Mouse (Mus musculus): ENCODE data around the gene Tex45.
A peak's percentile ranks its signal among the peaks of the same experiment; 100 is the strongest.

Gene Tex45

GRCm38 (mm10) chr8:3492901-3493844 is 22.5 kb downstream of the Tex45 start, which contains the start of gene Zfp358:
Gene Zfp358 (plus strand): TSS chr8:3493138.
- peak; percentile 79 for DNase-seq

DNA sequence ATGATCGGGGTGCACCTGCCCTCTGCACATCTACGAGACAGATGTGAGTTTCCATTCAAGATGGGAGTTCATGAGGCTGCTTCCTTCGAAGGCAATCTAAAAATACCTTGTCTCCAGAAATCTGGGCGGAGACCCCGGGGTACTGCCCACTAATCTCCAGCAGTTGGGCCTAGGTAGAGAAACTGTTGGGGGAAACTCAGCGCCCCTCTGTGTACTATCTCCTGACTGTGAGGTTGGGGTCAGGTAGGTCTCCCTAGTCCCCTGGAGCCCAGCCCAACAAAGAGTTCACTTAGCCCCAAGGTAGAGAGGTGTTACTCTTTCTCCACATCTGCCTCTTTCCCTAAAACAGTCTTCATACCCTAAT is 23.2 kb downstream of the Tex45 start:
- DNase-seq: peak; percentile 56

DNA sequence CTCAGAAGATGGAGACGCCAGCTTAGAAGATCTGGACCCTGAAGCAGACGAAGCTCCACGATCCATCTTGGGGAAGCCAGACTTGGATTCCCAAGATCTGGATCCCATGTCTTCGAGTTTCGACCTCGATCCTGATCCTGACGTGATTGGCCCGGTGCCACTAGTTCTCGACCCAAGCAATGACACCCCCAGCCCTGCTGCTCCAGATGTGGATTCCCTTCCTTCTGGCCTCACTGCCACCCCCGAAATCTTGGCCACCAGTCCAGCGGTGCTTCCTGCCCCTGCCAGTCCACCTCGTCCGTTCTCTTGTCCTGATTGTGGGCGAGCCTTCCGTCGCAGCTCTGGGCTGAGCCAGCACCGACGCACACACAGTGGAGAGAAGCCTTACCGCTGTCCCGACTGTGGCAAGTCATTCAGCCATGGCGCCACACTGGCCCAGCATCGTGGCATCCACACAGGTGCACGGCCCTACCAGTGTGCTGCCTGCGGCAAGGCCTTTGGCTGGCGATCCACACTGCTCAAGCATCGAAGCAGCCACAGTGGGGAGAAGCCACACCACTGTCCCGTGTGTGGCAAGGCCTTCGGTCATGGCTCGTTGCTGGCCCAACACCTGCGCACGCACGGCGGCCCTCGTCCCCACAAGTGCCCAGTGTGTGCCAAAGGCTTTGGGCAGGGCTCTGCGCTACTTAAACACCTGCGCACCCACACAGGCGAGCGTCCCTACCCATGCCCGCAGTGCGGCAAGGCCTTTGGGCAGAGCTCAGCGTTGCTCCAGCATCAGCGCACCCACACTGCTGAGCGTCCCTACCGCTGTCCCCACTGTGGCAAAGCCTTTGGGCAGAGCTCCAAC is 25.1 kb downstream of the Tex45 start:
- DNase-seq: peak; percentile 51

GRCm38 (mm10) chr8:3496428-3496748 is 25.7 kb downstream of the Tex45 start:
- no peak for DNase-seq

DNA sequence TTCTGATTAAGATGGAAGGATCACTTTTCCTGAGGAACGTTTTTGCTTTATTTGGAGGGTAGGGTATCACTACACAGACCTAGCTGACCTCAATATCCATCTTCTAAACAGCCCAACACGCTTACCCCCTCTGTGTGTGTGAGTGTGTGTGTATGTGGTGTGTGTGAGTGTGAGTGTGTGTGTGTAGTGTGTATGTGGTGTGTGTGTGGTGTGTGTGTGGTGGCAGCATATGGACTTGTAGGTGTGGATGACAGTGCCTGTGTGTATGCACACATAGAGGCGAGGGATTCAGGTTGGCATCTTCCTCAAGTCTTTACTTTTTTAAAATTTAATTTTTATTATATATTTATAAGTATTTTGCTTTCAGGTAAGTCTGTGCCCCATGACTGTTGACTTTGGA is 27.9 kb downstream of the Tex45 start:
- DNase-seq: peak; percentile 14

- no peak for DNase-seq
These were observed 29.1 kb downstream of the Tex45 start for GRCm38 (mm10) chr8:3499751-3500150.

- DNase-seq: peak; percentile 99
These were observed 29.8 kb downstream of the Tex45 start, which contains the start of gene Mcoln1 for GRCm38 (mm10) chr8:3500235-3501090. Gene Mcoln1 (plus strand): TSS chr8:3500457.

DNA sequence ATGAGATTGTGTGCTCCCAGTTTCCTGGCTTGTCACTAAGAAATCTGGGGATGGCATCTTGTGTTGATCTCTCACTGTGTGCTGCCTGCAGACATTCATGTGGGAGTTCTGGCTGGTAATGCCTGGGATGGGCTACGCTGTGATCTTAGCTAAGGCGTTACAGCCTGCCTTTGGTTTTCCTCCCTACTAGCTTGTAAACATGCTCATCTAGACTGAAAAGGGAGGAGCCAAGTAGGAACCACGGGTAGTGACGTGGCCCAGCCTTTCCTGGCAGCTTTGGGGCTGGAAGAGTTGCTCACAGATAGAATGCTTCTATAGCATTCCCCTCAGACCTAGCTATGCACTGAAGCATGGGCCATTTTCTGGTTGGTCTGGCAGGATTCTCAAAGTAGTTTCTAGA is 31.6 kb downstream of the Tex45 start:
- peak; percentile 28 for DNase-seq

GRCm38 (mm10) chr8:3507979-3508754 is 37.5 kb downstream of the Tex45 start:
- DNase-seq: no peak

DNA sequence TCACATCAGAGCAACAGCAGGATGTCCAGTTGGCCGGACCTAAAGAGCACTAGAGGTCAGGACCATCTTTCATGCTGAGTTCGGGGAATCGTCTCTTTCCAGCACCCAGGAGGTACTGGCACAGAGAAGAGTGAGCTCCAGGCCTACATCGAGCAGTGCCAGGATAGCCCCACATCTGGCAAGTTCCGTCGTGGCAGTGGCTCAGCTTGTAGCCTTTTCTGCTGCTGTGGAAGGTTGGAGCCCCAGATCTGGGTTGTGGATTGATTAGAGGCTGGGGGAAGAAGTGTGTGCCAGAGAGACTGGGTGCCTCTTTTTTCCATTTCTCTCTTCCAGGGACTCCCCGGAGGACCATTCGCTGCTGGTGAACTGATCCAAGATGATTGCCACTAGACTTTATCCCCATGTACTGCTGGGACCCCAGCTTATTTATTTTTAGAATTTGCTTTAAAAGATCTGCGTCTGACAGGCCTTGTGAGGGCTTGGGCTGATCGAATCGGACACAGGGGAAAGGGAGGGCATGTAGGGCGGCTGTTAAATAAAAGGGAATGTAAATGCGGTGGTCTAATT is 44.1 kb downstream of the Tex45 start:
- no peak for DNase-seq

DNA sequence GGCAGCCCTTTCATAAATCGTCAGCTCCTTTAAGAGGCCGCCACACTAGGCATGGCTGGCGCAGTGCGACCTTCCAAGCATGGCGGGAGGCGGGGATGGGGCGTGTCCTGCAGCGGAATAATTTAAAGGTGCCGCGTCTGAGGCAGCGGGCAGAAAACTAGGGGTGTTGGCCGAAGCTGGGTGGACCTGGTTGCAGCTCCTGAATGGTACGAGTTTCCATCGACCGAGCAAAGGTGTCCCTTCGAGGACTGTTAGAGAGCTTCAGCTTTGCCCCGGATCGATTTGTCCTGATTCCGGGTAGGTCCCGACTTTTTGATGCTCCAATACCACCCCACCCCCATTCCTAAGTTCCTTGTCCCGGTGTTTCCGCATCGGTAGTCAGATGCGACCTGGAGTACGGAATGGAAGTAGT is 44.6 kb downstream of the Tex45 start, which contains the start of gene Pnpla6:
Gene Pnpla6, plus strand, starts transcription at position 125 of the 412 bp plus-strand sequence.
- peak; percentile 93 for DNase-seq

- DNase-seq: peak; percentile 75
These were observed 45.2 kb downstream of the Tex45 start for GRCm38 (mm10) chr8:3515771-3516417.

GRCm38 (mm10) chr8:3516450-3517116 is 45.9 kb downstream of the Tex45 start:
- peak; percentile 98 for DNase-seq

GRCm38 (mm10) chr8:3517117-3517495 is 46.4 kb downstream of the Tex45 start:
- DNase-seq: no peak

GRCm38 (mm10) chr8:3522007-3522697 is 51.5 kb downstream of the Tex45 start:
- DNase-seq: no peak

DNA sequence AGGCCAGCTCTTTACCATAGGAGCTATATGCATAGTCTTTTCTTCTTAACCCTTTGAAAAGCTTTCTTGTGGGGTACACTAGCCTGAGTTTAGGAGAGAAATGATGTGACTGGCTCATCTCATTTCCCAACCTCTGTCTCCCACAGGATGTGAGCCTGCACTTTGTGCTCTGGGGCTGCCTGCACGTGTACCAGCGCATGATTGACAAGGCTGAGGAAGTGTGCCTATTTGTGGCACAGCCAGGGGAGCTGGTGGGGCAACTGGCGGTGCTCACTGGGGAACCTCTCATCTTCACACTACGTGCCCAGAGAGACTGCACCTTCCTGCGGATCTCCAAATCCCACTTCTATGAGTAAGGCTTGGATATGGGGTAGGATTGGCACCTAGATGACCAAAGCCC is 60.2 kb downstream of the Tex45 start:
- no peak for DNase-seq

GRCm38 (mm10) chr8:3531936-3532335 is 61.3 kb downstream of the Tex45 start:
- no peak for DNase-seq

DNA sequence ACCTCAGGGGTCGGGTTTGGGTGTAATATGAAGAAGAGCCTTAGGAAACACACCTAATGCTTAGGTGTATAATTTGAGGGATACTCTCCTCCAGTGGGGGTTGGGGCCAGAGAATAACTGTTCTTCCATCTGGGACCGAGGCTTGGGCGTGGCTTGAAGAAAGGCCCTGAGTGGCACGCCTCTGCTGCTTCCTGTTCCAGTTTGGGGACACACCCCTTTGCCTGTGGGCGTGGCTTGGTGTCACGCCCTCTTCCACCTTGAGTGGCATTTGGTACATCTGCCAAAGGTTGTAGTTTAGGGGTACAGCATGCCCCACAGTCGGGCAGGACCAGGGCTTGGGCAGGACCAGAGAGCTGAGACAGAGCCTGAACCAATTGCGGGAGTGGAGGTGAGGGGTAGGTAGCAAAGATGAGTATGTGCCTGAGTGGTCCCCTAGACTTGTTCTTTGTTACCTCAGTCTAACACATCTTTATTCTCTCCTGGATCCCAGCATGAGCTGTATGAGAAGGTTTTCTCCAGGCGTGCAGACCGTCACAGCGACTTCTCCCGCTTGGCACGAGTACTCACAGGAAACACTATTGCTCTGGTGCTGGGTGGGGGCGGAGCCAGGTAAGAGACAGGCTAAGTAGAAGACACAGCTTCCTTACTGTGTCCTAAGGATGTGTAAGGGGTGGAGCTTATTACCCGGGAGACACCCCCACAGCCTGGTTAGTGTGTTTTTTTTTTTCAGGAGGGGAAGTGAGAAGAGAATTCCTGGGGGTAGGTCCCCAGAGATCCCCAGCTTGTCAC is 65.6 kb downstream of the Tex45 start:
- DNase-seq: no peak
